Mouse (Mus musculus) CH12F3 (cell line): Measurements from ENCODE around the gene Hcn1.

Experiments
- in situ Hi-C: fragments of 300-500 bp; cut with MboI; formaldehyde crosslinking; loops from 2 replicates; pipeline ENCODE4 v1.14.3; 2020; ENCODE audit warnings: low sequenced_read_pairs

Gene Hcn1

GRCm38 (mm10) chr13:117602181-117602580 is at the start of gene Hcn1:
Gene Hcn1 (plus strand): TSS chr13:117602320.
- in situ Hi-C loops: no loop called here

GRCm38 (mm10) chr13:117567251-117567650 is 34.9 kb upstream of the Hcn1 start:
- in situ Hi-C loops: no loop called here

DNA sequence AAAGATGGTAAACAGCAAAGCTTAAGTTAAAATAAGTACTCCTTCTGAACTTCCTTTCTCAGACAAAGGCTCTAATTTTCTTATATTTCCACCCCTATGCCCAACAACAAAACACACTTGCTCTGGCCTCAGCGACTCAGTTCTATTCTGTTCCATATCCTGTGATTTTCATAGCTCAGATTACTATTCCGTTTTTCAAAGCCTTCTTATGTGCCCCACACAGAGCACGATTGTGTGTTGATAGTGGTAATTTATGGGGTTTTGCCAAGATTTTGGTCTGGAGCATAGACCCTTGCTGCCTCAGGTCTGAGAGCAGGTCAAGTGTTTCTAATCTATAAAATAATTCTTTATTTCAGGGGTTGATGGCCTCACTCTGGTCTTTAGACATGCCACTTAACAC is 30.4 kb upstream of the Hcn1 start:
- in situ Hi-C loops: no loop called here

DNA sequence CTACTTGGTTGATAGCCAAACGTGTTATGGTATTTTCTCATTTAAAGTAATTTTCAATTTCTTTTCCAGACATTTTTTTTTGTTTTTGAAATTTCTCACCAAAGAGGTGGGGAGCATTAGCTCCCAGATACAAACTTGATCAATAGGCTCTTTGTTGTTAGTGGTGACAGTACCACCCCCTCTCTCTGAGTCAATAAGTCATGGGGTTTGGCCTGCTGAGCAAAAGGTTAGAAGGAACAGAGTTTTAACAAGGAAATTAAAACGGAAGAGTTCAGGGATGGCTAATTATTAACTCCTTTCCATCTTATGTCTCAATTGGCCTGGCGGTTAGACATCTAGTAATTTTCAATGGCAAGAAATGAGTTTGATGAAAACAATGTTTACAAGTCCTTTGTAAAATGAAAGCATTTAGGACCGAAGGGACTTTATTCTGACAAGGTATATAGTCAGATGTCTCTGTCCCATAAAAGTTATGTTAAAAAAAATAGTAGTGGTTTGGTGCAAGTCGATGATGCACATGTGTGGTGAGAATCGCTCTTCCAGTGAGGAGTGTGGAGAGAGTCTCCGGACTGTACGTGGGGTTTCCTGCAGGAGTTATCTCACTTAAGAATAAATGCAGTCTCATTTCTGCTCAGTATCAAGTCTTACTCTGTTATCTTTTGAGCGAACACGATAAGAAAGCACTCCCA is 7.5 kb upstream of the Hcn1 start:
- in situ Hi-C loops: no loop called here

- in situ Hi-C loops: no loop called here
These were observed 7.0 kb upstream of the Hcn1 start for GRCm38 (mm10) chr13:117595183-117595532.

- in situ Hi-C loops: no loop called here
These were observed 672 bp upstream of the Hcn1 start for GRCm38 (mm10) chr13:117601331-117601965.

DNA sequence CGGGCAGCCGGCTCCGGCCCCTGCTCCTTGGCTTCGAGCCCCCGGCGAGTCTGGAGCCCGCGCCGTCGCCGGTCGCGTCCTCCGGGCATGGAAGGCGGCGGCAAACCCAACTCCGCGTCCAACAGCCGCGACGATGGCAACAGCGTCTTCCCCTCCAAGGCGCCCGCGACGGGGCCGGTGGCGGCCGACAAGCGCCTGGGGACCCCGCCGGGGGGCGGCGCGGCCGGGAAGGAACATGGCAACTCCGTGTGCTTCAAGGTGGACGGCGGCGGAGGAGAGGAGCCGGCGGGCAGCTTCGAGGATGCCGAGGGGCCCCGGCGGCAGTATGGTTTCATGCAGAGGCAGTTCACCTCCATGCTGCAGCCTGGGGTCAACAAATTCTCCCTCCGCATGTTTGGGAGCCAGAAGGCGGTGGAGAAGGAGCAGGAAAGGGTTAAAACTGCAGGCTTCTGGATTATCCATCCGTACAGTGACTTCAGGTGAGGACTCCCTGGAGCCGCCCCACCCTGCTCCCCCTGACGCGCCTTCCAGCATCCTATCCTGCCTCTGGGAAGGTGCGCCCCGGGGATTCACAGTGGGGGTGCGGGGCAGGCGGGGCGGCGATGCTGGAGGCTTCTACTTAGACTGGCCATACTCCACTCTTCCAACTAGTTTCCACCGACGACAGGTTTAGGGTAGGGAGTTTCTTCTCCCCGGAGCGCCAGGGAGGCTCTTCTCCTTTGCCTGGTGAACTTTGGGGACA is 668 bp downstream of the Hcn1 start:
- in situ Hi-C loops: no loop called here

DNA sequence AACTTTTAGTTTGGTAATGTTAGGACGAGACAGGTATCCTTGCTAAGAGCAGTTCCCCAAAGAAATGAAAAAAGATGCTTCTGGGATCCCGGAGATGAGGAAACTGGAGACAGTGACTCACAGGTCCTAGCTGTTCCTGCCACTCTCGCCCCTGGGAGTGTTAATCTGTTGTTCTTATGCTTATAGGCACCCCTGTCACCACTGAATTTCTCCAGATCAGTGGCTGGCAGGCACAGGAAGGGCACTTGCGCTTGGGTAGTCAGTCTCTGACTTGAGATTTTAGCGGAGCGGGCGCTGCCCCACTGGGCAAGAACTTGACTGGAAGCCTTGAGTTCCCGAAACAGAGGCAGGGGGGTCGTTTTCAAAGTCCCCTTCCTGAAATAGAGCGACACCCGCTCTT is 1.3 kb downstream of the Hcn1 start:
- in situ Hi-C loops: no loop called here

- in situ Hi-C loops: no loop called here
These were observed 2.0 kb downstream of the Hcn1 start for GRCm38 (mm10) chr13:117604073-117604472.

- in situ Hi-C loops: no loop called here
These were observed 3.0 kb downstream of the Hcn1 start for GRCm38 (mm10) chr13:117604971-117605750.

GRCm38 (mm10) chr13:117611881-117612280 is 9.8 kb downstream of the Hcn1 start:
- in situ Hi-C loops: no loop called here

GRCm38 (mm10) chr13:117619544-117619943 is 17.4 kb downstream of the Hcn1 start:
- in situ Hi-C loops: no loop called here

DNA sequence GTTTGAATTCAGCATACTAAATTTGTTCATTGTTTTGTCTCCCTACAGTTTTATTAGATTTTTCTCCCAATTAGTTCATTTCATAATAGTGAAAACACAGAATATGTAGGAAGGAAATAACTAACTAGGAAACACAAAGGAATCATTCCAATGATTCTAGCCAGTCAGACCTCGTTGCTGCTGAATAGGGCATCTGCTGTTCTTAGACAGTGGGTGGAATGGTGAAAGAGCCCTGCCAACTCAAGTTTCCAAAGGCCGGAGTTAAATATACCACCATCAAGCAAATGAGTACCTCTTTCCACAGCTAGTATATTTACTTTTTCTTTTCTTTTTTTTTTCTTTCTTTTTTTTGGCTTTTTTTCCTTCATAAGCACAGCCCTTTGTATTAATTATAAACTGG is 55.4 kb downstream of the Hcn1 start:
- in situ Hi-C loops: no loop called here

- in situ Hi-C loops: no loop called here
These were observed 56.5 kb downstream of the Hcn1 start for GRCm38 (mm10) chr13:117658414-117659175.

DNA sequence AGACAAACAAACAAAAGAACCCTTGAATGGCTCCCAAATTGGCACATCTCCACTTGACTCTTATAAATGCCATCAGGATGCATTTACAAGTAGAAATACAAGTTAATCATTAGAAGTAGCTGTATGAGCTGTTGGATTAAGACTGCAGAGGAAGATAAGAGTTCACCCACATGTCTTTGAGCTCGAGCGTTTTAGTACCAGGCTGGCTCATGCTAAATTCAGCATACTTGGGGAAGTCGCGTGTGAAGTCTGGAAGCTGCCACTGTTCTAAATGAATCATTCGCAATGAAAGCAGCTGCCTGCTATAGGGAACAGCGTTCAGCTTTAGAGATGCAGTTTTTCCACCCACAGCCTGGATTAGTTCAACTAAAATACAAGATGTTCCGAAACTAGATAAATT is 57.4 kb downstream of the Hcn1 start:
- in situ Hi-C loops: no loop called here

- in situ Hi-C loops: no loop called here
These were observed 60.5 kb downstream of the Hcn1 start for GRCm38 (mm10) chr13:117662661-117663060.

DNA sequence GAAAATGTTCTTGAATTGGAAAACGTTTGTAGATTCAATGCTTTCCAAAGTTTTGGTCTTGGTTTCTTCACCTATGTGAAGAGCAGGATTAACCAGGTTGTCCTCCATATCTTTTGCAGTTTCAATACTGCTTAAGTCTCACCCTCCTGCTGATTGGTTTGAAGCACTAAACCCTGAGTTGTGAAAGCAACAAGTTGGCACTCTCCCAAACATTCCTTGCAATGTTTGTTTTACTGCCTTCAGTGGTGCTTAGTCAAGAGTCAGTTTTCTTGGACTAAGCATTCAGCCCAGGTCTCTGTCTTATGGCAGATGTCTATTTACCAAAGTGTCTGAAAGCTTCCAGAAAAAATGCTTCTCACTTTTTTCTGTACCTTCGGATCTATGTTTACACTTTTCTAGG is 67.2 kb downstream of the Hcn1 start:
- in situ Hi-C loops: no loop called here

GRCm38 (mm10) chr13:117671851-117672250 is 69.7 kb downstream of the Hcn1 start:
- in situ Hi-C loops: no loop called here

DNA sequence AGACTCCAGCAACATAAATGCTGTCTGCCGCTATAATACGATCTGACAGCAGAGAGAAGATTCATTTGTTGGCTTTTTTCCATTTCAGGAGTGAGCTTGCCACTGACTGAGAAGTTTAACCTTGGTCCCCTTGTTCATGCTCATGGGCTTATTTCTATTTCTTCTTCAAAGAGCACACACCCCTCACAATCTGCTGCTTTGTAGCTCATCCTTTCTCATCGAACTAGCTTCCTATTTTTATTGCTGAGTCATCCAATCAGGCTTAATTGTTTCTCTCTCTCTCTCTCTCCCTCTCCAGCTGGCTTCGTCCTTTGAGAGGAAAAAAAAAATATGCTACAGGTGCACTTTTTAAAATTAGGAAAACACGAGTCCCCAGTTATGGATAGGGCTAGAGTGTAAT is 74.3 kb downstream of the Hcn1 start:
- in situ Hi-C loops: no loop called here

DNA sequence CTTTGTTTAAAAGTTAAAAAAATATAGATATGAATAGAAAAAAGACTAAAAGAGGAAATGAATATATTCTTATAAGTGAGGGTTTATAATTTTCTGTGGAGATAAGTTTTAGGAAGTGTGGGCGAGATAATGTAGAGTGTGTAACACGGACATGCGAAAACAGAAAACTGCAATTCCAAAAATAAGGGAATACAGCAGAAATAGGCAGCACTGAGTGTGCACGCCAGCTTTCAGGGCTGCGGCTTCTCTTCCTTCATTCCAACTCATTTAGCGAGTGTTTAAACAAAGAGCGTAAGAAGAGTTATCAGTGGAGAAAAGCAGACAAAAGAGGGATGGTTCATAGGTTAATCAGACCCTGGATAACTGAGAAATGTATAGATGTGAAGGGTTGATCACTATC is 85.5 kb downstream of the Hcn1 start:
- in situ Hi-C loops: no loop called here
